Mouse (Mus musculus): Measurements from ENCODE around the gene Rfng.

GRCm38 (mm10) chr11:120761811-120762671 is 22.0 kb downstream of the Rfng start:
- TF ChIP-seq CTCF (IDR thresholded peaks at IDR 0.05; ENCODE audit: low read depth, low read length): no peak
- no peak for TF ChIP-seq EP300 (IDR thresholded peaks at IDR 0.05; ENCODE audit: insufficient read depth, low read depth, low read length)
